Mouse (Mus musculus) A20 (cell line): ENCODE results near the gene Sae1.

Experiments
- DNase-seq: peaks from one replicate; pipeline ENCODE4 v3.0.0-alpha.2; 2011; ENCODE audit warnings: low read depth, low spot score

The Sae1 gene

DNA sequence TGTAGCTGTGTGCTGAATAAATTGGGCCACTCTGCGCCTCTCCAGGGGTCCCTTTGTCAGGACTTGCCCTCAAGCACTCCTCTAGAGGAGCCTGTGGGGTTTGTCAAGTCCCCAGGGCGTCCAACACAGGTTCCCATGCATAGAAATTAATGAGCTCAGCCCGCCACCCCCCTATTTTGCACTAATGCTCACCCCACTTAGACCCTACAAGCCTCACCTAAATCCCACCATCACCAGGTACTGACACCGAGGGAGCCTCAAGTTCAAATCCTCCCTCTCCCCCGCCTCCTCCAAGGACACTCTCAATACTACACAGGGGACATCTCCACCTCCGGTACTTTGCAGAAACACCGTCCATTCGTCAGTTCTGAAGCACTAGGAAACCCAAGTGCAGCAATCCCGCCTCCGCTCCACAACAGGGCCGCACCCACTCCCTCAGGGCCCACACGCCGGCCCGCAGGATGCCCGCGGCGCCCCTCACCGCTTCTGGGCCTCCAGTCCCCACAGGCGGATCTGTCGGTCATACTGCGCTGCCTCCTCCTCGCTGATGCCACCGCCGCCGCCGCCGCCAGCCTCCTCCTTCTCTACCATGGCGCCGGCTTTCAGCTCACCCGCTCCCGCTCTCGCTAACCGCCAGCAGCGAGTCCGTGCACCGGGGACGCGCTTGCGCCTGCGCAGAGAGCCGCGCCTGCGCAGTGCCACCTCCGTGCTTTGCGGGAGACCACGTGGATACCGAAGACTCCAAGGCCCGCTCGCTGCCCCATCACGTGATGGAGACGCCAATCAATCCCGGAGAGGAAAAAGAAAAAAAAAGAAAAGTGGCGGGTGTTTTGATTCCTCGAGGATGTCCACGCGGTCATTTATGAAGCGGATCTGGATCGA lies at the start of gene Sae1:
Gene Sae1, minus strand, starts transcription at position 647 of the 882 bp plus-strand sequence.
- DNase-seq = peak; percentile 96

DNA sequence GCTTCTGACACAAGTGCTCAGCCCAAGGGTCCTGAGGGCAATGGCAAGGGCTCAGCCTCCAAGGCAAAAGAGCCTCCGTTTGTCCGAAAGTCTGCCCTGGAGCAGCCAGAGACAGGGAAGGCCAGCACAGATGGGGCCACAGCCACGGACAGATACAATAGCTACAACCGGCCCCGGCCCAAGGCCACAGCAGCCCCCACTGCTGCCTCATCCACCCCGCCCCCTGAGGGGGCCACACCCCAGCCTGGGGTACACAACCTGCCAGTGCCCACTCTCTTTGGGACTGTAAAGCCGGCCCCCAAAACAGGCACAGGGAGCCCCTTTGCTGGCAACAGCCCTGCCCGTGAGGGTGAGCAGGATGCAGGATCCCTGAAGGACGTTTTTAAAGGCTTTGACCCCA lies 47.5 kb upstream of the Sae1 start:
- no peak for DNase-seq

GRCm38 (mm10) chr7:16433352-16433971 lies 45.9 kb upstream of the Sae1 start:
- no peak for DNase-seq

DNA sequence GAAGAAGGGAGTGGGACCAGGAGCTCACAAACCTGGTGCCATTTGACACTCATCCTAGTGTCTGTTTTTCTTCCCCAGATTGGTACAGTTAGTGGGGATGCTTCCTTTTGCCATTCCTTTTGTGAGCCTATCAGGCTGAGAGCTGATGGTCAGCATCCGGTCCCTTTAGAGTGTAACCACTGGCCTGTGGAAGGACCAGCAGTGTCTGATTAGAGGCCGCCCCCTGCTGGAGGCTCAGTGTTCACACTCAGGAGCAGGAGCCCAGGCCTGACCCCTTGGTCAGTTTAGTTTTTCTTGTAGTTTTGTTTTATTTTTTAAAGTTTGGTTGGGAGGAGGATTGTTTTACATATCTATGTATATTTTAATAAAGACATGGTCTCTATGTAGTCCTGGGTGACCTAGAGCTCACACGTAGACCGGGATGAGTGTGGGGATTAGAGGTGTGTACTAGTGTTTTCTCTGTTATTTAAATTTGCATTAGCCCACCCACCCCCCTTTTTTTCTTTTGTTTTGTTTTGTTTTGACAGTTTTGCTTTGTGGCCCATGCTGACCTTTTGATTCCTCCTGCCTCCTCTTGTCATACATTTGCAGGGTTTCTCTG lies 38.6 kb upstream of the Sae1 start:
- peak; percentile 60 for DNase-seq

DNA sequence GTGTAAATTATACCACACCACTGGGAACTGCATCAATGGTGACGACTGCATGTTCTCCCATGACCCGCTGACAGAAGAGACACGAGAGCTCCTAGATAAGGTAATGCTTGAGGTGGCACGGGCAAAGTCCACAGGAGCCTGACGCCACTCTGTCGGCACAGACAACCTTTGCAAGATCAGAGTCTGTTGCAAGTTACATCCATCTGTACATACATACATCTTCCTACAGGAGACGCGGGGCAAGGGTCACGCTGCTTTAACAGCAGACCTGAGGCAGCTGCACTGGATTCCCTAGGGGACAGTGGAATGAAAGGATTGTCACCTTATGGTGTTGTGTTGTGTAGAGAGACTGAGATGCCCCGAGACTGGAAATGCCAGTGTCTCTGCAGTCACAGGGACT lies 38.1 kb upstream of the Sae1 start:
- DNase-seq = no peak

GRCm38 (mm10) chr7:16423731-16424130 lies 36.1 kb upstream of the Sae1 start:
- no peak for DNase-seq

- no peak for DNase-seq
Observed at GRCm38 (mm10) chr7:16422222-16422856, 34.7 kb upstream of the Sae1 start.

DNA sequence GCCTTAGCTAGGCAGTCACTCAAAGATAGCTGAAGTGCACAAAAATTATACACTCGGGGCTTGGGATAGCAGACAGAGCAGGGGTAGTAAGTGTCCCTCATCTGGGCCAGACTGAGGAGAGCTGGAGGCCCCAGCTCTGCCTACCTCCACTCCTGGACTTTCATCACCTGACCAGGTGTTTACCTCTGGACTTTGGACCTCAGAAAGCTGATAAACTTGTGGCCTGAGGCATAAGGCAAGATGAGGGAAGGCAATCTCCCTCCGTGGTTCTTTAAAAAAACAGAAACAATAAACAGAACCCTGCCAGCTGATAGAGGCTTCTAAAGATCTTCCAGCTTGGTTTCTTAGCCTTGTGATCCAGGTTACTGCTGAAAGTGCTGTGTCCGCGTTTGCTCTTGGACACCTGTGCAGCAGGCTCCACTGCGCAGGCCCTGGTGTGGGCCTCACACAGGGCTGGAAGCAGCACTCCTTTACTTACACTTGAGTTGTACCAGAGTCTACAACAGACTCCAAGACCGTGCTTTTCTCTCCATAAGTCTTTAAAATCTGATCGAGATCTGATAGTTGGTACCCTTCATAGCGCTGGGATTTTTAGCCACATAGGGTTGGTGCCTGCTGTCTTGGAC lies 33.0 kb upstream of the Sae1 start:
- no peak for DNase-seq

GRCm38 (mm10) chr7:16418713-16419112 lies 31.1 kb upstream of the Sae1 start:
- DNase-seq = no peak

GRCm38 (mm10) chr7:16417141-16417771 lies 29.6 kb upstream of the Sae1 start:
- DNase-seq = no peak

GRCm38 (mm10) chr7:16415426-16415825 lies 27.8 kb upstream of the Sae1 start:
- DNase-seq = no peak

DNA sequence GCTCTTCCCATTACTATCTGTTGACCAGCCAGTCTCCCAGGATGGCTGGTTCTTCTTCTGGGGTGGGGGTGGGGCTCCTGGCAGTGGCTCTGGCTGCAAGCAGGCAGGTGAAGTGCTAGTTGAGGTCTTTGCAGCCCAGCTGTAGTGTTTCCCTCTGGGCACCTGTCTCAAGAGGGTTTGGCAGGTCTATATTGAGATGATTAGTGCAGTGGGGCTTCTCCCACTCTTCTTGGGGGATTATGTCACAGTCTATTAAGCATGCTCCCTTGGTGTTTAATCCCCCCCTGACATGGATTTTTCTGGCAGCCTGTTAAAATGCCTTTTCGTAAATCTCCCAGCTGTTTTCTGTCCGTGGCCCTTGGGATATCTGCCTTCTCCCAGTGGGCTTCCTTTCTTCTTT lies 25.3 kb upstream of the Sae1 start:
- no peak for DNase-seq

DNA sequence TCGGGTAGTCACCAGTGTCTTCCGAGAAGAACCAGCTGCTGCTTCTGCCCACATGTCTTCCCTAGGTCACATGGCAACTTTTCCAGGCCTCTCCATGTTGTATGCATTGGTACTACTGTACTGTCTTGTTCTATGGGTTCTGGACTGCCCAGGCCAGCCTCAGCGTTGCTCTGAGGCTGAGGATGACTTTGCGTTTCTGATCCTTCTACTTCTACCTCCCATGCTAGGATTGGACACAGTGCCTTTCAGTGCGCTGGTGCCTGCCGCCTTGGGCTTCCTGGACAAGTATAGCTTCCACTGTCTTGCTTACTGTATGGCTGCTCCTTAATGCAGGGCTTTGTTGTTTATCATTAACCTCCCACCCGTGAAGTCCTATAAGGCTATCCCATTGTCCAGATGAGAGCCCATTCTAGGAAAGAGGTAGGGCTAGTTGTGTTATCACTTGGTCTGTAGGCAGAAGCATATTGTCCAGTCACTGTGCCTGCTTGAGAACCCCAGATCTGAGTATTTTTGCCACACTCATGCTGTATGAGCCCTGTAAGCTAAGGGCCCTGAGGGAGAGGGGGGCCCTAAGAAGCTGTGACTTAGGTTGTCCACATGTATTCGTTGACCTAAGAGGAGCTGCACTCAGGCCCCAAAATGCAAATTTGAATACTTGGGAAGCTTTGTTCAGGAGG lies 24.8 kb upstream of the Sae1 start:
- no peak for DNase-seq

GRCm38 (mm10) chr7:16411100-16411499 lies 23.5 kb upstream of the Sae1 start:
- DNase-seq = no peak

- no peak for DNase-seq
Observed at GRCm38 (mm10) chr7:16406978-16407377, 19.4 kb upstream of the Sae1 start.

DNA sequence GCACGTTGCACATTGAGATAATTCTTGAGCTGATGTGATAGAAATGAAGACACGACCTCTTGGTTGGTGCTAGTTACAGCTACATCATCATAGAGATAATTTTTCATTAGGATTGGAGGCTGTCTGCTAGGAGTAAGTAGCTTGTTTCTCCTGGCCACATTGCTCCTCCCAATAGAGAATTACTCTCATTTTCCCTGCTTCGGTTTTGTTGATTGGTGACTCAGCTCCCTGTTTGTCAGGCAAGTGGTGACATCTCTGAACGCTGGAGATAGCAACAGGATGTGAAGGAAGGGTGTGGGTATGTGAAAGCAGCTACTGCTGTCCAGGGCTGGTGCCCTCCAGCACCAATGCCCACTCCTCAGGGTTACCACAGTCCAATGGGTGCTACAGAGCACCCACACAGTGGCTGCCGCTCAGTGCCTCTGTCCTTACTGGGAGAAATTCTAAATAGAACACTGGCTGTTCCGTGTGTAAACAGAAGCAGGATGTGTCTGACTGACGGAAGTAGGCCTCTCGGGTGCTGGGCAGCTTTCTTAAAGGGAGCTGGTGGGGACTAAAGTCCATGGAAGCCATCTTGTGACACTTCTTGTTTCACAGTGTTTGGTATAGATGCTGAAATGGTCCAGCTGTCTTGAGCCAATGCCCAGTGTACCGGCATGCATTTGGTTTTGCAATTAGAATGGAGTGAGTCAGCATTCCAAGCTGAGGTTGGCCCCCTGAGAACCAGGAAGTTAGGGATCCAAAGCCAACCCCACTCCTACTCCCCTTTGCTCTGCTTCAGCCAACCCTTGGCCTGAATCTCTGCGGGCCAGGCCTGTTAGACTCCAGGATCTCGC lies 18.1 kb upstream of the Sae1 start:
- no peak for DNase-seq

GRCm38 (mm10) chr7:16405073-16405455 lies 17.5 kb upstream of the Sae1 start:
- DNase-seq = no peak

DNA sequence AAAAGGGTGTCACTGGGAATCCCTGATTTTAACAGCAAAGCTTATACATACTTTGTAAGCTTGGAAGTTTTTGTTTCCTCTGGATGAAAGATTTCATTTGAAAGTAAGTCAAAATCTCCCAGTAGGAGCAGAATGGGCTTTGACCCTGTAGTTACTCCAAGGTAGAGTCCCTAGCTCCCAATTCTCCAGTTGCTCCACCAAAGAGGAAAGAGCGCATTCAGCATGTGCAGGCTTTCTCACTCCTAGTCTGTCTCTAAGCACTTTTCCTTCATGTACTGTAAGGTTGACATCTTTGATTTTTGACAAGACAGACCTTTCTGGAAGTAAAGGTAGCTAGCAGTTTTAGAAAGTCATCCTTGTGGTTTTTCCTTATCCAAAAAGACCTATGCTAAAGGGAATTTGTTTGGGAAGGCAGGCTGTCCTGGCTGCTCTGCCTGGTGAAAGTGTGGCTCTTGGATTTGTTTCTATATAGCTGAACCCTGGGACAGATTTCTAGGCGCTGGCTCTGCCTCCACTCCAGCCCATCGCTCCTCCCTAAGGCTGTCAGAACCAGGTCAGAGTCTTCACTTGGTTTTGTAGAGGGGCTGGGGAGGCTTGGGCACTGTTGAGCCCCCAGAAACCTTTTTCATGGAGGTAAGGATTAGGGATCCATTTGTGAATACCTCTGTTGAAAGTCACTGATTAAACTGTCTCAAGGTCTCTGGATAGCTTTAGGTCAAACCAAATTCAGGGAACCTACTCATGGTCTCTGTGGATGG lies 16.9 kb upstream of the Sae1 start:
- DNase-seq = no peak
